Mouse (Mus musculus): ENCODE data around the gene Apoa1. TPM values are rescaled to one million over a fixed set of nuclear protein-coding genes. Genes with fewer than 3 reads are reported as not detected.

Gene Apoa1
- polyA plus RNA-seq, 1 experiment from 2014 or later, result 1,278 TPM

GRCm38 (mm10) chr9:46223090-46223489 lies 5.3 kb upstream of the Apoa1 start:
- H3K4me1 ChIP-seq (replicated peaks; ENCODE audit: control insufficient read depth, insufficient read depth, low read length), result peaks cover 11% of the 10 kb centered on the region
- H3K27ac ChIP-seq (ENCODE audit: low read depth, low read length), result no peak overlapping the region
- H3K27me3 ChIP-seq (replicated peaks; ENCODE audit: control insufficient read depth, insufficient read depth, low read length), result no peaks in the 10 kb centered on the region
- no peak for ATAC-seq (replicated peaks; ENCODE audit: low FRiP score)
- no peak overlapping the region for H3K4me2 ChIP-seq
- no peaks in the 10 kb centered on the region for H3K9me3 ChIP-seq (ENCODE audit: control insufficient read depth, low read length)
- WGBS, result 80% methylated on average over 6 of the region's 6 CpGs
- no peak overlapping the region for H3K4me3 ChIP-seq (ENCODE audit: low read depth, low read length)
- H3K36me3 ChIP-seq (ENCODE audit: control insufficient read depth, insufficient read depth, low read length), result peaks cover 13% of the 10 kb centered on the region; the same call in 1 of the 2 replicates
- H3K9ac ChIP-seq (ENCODE audit: low read depth, low read length), result no peak overlapping the region
- DNase-seq (ENCODE audit: low spot score), result no peak

GRCm38 (mm10) chr9:46224101-46224500 lies 4.3 kb upstream of the Apoa1 start:
- no peak overlapping the region for H3K9ac ChIP-seq (ENCODE audit: low read depth, low read length)
- DNase-seq (ENCODE audit: low spot score), result no peak
- ATAC-seq (replicated peaks; ENCODE audit: low FRiP score), result no peak
- WGBS, result 79% methylated on average over 3 of the region's 3 CpGs
- no peak overlapping the region; the same call in 1 of the 2 replicates for H3K27ac ChIP-seq (ENCODE audit: low read depth, low read length)
- H3K4me3 ChIP-seq (ENCODE audit: low read depth, low read length), result no peak overlapping the region
- peaks cover 11% of the 10 kb centered on the region for H3K4me1 ChIP-seq (replicated peaks; ENCODE audit: control insufficient read depth, insufficient read depth, low read length)
- peaks cover 13% of the 10 kb centered on the region; the same call in 1 of the 2 replicates for H3K36me3 ChIP-seq (ENCODE audit: control insufficient read depth, insufficient read depth, low read length)
- no peaks in the 10 kb centered on the region for H3K9me3 ChIP-seq (ENCODE audit: control insufficient read depth, low read length)
- H3K4me2 ChIP-seq, result no peak overlapping the region
- no peaks in the 10 kb centered on the region for H3K27me3 ChIP-seq (replicated peaks; ENCODE audit: control insufficient read depth, insufficient read depth, low read length)

GRCm38 (mm10) chr9:46224945-46225660 lies 3.3 kb upstream of the Apoa1 start:
- ATAC-seq (replicated peaks; ENCODE audit: low FRiP score), result no peak
- H3K4me3 ChIP-seq (ENCODE audit: low read depth, low read length), result no peak overlapping the region
- H3K36me3 ChIP-seq (ENCODE audit: control insufficient read depth, insufficient read depth, low read length), result peaks cover 12% of the 10 kb centered on the region; the same call in 1 of the 2 replicates
- H3K4me1 ChIP-seq (replicated peaks; ENCODE audit: control insufficient read depth, insufficient read depth, low read length), result peaks cover 11% of the 10 kb centered on the region
- no peak overlapping the region for H3K4me2 ChIP-seq
- no peaks in the 10 kb centered on the region for H3K9me3 ChIP-seq (ENCODE audit: control insufficient read depth, low read length)
- WGBS, result 61% methylated on average over 5 of the region's 5 CpGs
- no peak for DNase-seq (ENCODE audit: low spot score)
- H3K27ac ChIP-seq (ENCODE audit: low read depth, low read length), result no peak overlapping the region
- H3K9ac ChIP-seq (ENCODE audit: low read depth, low read length), result no peak overlapping the region
- no peaks in the 10 kb centered on the region; the same call in 1 of the 2 replicates for H3K27me3 ChIP-seq (replicated peaks; ENCODE audit: control insufficient read depth, insufficient read depth, low read length)

GRCm38 (mm10) chr9:46227064-46227614 lies 1.2 kb upstream of the Apoa1 start:
- Histone ChIP-seq H3K27ac (ENCODE audit: low read depth, low read length) (no peak overlapping the region), H3K4me1 (replicated peaks; ENCODE audit: control insufficient read depth, insufficient read depth, low read length) (peaks cover 11% of the 10 kb centered on the region), H3K4me3 (ENCODE audit: low read depth, low read length) (no peak overlapping the region), H3K4me2 (no peak overlapping the region), H3K36me3 (ENCODE audit: control insufficient read depth, insufficient read depth, low read length) (peaks cover 2% of the 10 kb centered on the region; the same call in 1 of the 2 replicates), H3K9me3 (ENCODE audit: control insufficient read depth, low read length) (no peaks in the 10 kb centered on the region), H3K9ac (ENCODE audit: low read depth, low read length) (no peak overlapping the region), H3K27me3 (replicated peaks; ENCODE audit: control insufficient read depth, insufficient read depth, low read length) (no peaks in the 10 kb centered on the region; the same call in 1 of the 2 replicates)
- 68% methylated on average over 3 of the region's 3 CpGs for WGBS
- DNase-seq (ENCODE audit: low spot score) (no peak), ATAC-seq (replicated peaks; ENCODE audit: low FRiP score) (no peak)

GRCm38 (mm10) chr9:46229573-46230449 lies 1.4 kb downstream of the Apoa1 start:
- Histone ChIP-seq H3K27me3 (replicated peaks; ENCODE audit: control insufficient read depth, insufficient read depth, low read length) (no peaks in the 10 kb centered on the region; the same call in none of the 2 replicates), H3K4me2 (peak overlapping the region; percentile 86), H3K4me3 (ENCODE audit: low read depth, low read length) (peak overlapping the region; percentile 60), H3K9me3 (ENCODE audit: control insufficient read depth, low read length) (no peaks in the 10 kb centered on the region), H3K4me1 (replicated peaks; ENCODE audit: control insufficient read depth, insufficient read depth, low read length) (peaks cover 9% of the 10 kb centered on the region), H3K9ac (ENCODE audit: low read depth, low read length) (peak overlapping the region; percentile 71), H3K27ac (ENCODE audit: low read depth, low read length) (peak overlapping the region; percentile 49; the same call in 1 of the 2 replicates), H3K36me3 (ENCODE audit: control insufficient read depth, insufficient read depth, low read length) (no peaks in the 10 kb centered on the region)
- ATAC-seq (replicated peaks; ENCODE audit: low FRiP score) (peak; percentile 77), DNase-seq (ENCODE audit: low spot score) (peak; percentile 79)
- 16% methylated on average over 37 of the region's 37 CpGs for WGBS

GRCm38 (mm10) chr9:46230450-46230975 lies 2.1 kb downstream of the Apoa1 start:
- Histone ChIP-seq H3K9me3 (ENCODE audit: control insufficient read depth, low read length) (no peaks in the 10 kb centered on the region), H3K27ac (ENCODE audit: low read depth, low read length) (peak overlapping the region; percentile 49; the same call in 1 of the 2 replicates), H3K36me3 (ENCODE audit: control insufficient read depth, insufficient read depth, low read length) (no peaks in the 10 kb centered on the region), H3K4me3 (ENCODE audit: low read depth, low read length) (peak overlapping the region; percentile 60), H3K4me1 (replicated peaks; ENCODE audit: control insufficient read depth, insufficient read depth, low read length) (peaks cover 10% of the 10 kb centered on the region; the same call in 1 of the 2 replicates), H3K9ac (ENCODE audit: low read depth, low read length) (peak overlapping the region; percentile 71), H3K4me2 (peak overlapping the region; percentile 86), H3K27me3 (replicated peaks; ENCODE audit: control insufficient read depth, insufficient read depth, low read length) (no peaks in the 10 kb centered on the region; the same call in none of the 2 replicates)
- 31% methylated on average over 13 of the region's 13 CpGs for WGBS
- no peak; the same call in 1 of the 2 replicates for ATAC-seq (replicated peaks; ENCODE audit: low FRiP score)
- DNase-seq (ENCODE audit: low spot score), result no peak

- Histone ChIP-seq H3K27ac (ENCODE audit: low read depth, low read length) (no peak overlapping the region), H3K4me2 (no peak overlapping the region), H3K9ac (ENCODE audit: low read depth, low read length) (no peak overlapping the region), H3K27me3 (replicated peaks; ENCODE audit: control insufficient read depth, insufficient read depth, low read length) (no peaks in the 10 kb centered on the region; the same call in none of the 2 replicates), H3K4me3 (ENCODE audit: low read depth, low read length) (no peak overlapping the region), H3K9me3 (ENCODE audit: control insufficient read depth, low read length) (no peaks in the 10 kb centered on the region), H3K36me3 (ENCODE audit: control insufficient read depth, insufficient read depth, low read length) (no peaks in the 10 kb centered on the region), H3K4me1 (replicated peaks; ENCODE audit: control insufficient read depth, insufficient read depth, low read length) (peaks cover 6% of the 10 kb centered on the region; the same call in 1 of the 2 replicates)
- 81% methylated on average over 6 of the region's 6 CpGs for WGBS
- DNase-seq (ENCODE audit: low spot score) (no peak), ATAC-seq (replicated peaks; ENCODE audit: low FRiP score) (no peak)
Measured at GRCm38 (mm10) chr9:46235196-46235595, 6.8 kb downstream of the Apoa1 start.

- H3K36me3 ChIP-seq (ENCODE audit: control insufficient read depth, insufficient read depth, low read length), result no peaks in the 10 kb centered on the region
- H3K9ac ChIP-seq (ENCODE audit: low read depth, low read length), result no peak within 1 kb of the TSS
Measured at GRCm38 (mm10) chr9:46235596-46235648, 7.0 kb downstream of the Apoa1 start, which contains the start of gene Apoc3. Gene Apoc3 (minus strand): TSS chr9:46235636.

More at GRCm38 (mm10) chr9:46235596-46235648, 7.0 kb downstream of the Apoa1 start, which contains the start of gene Apoc3:
- no peak for ATAC-seq (replicated peaks; ENCODE audit: low FRiP score)
- Histone ChIP-seq H3K27me3 (replicated peaks; ENCODE audit: control insufficient read depth, insufficient read depth, low read length) (no peaks in the 10 kb centered on the region; the same call in none of the 2 replicates), H3K9me3 (ENCODE audit: control insufficient read depth, low read length) (no peaks in the 10 kb centered on the region), H3K27ac (ENCODE audit: low read depth, low read length) (no peak within 1 kb of the TSS), H3K4me3 (ENCODE audit: low read depth, low read length) (no peak within 1 kb of the TSS), H3K4me2 (no peak within 1 kb of the TSS), H3K4me1 (replicated peaks; ENCODE audit: control insufficient read depth, insufficient read depth, low read length) (peaks cover 5% of the 10 kb centered on the region; the same call in 1 of the 2 replicates)
- no peak for DNase-seq (ENCODE audit: low spot score)

All from liver, embryonic 11.5 days (tissue).